Mouse (Mus musculus) layer of hippocampus, adult 2 months (tissue): ENCODE measurements at regions not wholly inside any gene's neighbourhood (a gene's known extent, or its start where the extent isn't known, plus 50 kb on each side); places are given as distances from the start of the nearest gene placed in this dataset.

Source experiments
- DNase-seq, 2 experiments: peaks; one replicate each; pipeline ENCODE4 v3.0.0; 2022; ENCODE audit warnings: low spot score in 2 of 2
- H3K27ac ChIP-seq: fragments of 200-600 bp; 2 replicates; pipeline ENCODE4 v1.8.1; 2022
- H3K4me3 ChIP-seq: fragments of 200-600 bp; 2 replicates; pipeline ENCODE4 v1.8.1; 2022; ENCODE audit warnings: mild to moderate bottlenecking
- CTCF ChIP-seq: fragments of 200-600 bp; conservative IDR thresholded peaks from 2 replicates; pipeline ENCODE4 v1.8.1; 2022; ENCODE audit warnings: antibody characterized with exemption, mild to moderate bottlenecking, moderate library complexity

- H3K27ac ChIP-seq: no peak overlapping the region
- no peak for TF ChIP-seq CTCF
- H3K4me3 ChIP-seq: no peak overlapping the region
- no peak for DNase-seq
These were observed 367.8 kb upstream of the 3110018I06Rik start for GRCm38 (mm10) chr12:107120486-107121186.

- DNase-seq: no peak
- H3K27ac ChIP-seq: no peak overlapping the region
- TF ChIP-seq CTCF: no peak
- H3K4me3 ChIP-seq: no peak overlapping the region
These were observed 366.4 kb upstream of the 3110018I06Rik start for GRCm38 (mm10) chr12:107121990-107122389.

GRCm38 (mm10) chr12:107123661-107124060 lies 364.8 kb upstream of the 3110018I06Rik start:
- no peak for DNase-seq
- H3K27ac ChIP-seq: no peak overlapping the region
- H3K4me3 ChIP-seq: no peak overlapping the region
- TF ChIP-seq CTCF: no peak

GRCm38 (mm10) chr12:107124263-107124885 lies 364.1 kb upstream of the 3110018I06Rik start:
- DNase-seq: no peak
- H3K27ac ChIP-seq: no peak overlapping the region
- H3K4me3 ChIP-seq: no peak overlapping the region
- no peak for TF ChIP-seq CTCF

- no peak for DNase-seq
- Histone ChIP-seq H3K27ac (no peak overlapping the region), H3K4me3 (no peak overlapping the region)
- TF ChIP-seq CTCF: no peak
These were observed 363.2 kb upstream of the 3110018I06Rik start for GRCm38 (mm10) chr12:107125201-107125600.

GRCm38 (mm10) chr12:107126056-107126455 lies 362.4 kb upstream of the 3110018I06Rik start:
- no peak for DNase-seq
- Histone ChIP-seq H3K27ac (no peak overlapping the region), H3K4me3 (no peak overlapping the region)
- no peak for TF ChIP-seq CTCF

- no peak for TF ChIP-seq CTCF
- Histone ChIP-seq H3K4me3 (no peak overlapping the region), H3K27ac (no peak overlapping the region)
- no peak for DNase-seq
These were observed 360.8 kb upstream of the 3110018I06Rik start for GRCm38 (mm10) chr12:107127591-107127990.

- no peak for DNase-seq
- no peak overlapping the region for H3K27ac ChIP-seq
- H3K4me3 ChIP-seq: no peak overlapping the region
- no peak for TF ChIP-seq CTCF
These were observed 359.2 kb upstream of the 3110018I06Rik start for GRCm38 (mm10) chr12:107129232-107129631.

GRCm38 (mm10) chr12:107131351-107131750 lies 357.1 kb upstream of the 3110018I06Rik start:
- no peak overlapping the region for H3K4me3 ChIP-seq
- DNase-seq: no peak
- no peak for TF ChIP-seq CTCF
- H3K27ac ChIP-seq: no peak overlapping the region

- H3K27ac ChIP-seq: no peak overlapping the region
- no peak for TF ChIP-seq CTCF
- no peak for DNase-seq
- H3K4me3 ChIP-seq: no peak overlapping the region
These were observed 356.6 kb upstream of the 3110018I06Rik start for GRCm38 (mm10) chr12:107131841-107132240.

- Histone ChIP-seq H3K4me3 (no peak overlapping the region), H3K27ac (no peak overlapping the region)
- no peak for TF ChIP-seq CTCF
- DNase-seq: no peak
These were observed 355.9 kb upstream of the 3110018I06Rik start for GRCm38 (mm10) chr12:107132501-107132900.

GRCm38 (mm10) chr12:107134353-107134752 lies 354.1 kb upstream of the 3110018I06Rik start:
- H3K4me3 ChIP-seq: no peak overlapping the region
- TF ChIP-seq CTCF: no peak
- no peak overlapping the region for H3K27ac ChIP-seq
- DNase-seq: no peak

- DNase-seq: no peak
- H3K27ac ChIP-seq: no peak overlapping the region
- no peak overlapping the region for H3K4me3 ChIP-seq
- TF ChIP-seq CTCF: no peak
These were observed 349.6 kb upstream of the 3110018I06Rik start for GRCm38 (mm10) chr12:107138677-107139400.
